Mouse (Mus musculus): ENCODE results near the gene Stx16. TPM values are rescaled to one million over a fixed set of nuclear protein-coding genes. Genes with fewer than 3 reads are reported as not detected.

Stx16 gene
- total RNA-seq, 2 experiments from 2014 or later = 44.3 to 56.0 TPM

DNA sequence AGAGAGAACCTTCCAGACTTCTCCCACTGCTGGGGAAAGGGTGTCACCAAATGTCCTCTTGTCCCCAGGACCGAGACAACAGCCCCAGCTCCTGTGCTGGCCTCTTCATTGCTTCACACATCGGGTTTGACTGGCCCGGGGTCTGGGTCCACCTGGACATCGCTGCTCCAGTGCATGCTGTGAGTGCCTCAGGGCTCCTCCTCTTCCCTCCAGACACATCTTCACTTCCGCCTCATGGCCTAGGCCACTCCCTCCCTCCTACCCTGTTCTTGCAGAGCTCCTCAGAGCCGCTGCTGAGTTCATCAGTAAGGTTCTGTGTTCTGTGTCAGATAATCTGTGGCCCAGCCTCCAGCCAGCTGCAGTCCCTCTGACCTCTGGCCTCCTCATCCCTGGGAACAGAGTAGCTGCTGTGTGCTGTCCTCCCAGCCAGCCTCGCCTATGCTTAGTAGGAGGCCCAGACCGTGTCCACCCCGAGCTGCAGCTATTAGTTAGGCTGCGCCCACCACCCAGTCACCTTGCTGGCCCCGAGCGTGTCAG, 45.4 kb downstream of the Stx16 start:
- intact Hi-C loops (cut with DNase I) = no loop called here
- no peak for DNase-seq

DNA sequence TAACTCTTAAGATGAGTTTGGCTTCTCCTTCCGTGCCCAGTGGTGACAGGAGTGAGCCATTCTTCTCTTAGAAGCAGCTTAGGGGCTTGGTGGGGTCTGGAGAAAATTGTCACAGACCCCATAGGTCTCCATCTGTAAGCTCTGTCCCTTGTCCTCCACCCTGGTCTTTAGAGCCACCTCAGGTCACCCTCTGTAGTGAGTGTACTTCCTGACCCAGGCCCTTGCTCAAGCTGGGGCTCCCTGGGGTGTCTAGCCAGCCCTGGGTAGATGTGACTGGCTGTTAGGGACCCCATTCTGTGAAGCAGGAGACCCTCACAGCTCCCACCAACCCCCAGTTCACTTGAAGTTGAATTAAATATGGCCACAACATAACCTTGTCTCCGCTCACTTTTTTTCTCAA, 46.2 kb downstream of the Stx16 start:
- intact Hi-C loops (cut with DNase I) = no loop called here
- DNase-seq = no peak

GRCm38 (mm10) chr2:174123731-174124130, 47.6 kb downstream of the Stx16 start:
- DNase-seq = no peak
- intact Hi-C loops (cut with DNase I) = no loop called here

DNA sequence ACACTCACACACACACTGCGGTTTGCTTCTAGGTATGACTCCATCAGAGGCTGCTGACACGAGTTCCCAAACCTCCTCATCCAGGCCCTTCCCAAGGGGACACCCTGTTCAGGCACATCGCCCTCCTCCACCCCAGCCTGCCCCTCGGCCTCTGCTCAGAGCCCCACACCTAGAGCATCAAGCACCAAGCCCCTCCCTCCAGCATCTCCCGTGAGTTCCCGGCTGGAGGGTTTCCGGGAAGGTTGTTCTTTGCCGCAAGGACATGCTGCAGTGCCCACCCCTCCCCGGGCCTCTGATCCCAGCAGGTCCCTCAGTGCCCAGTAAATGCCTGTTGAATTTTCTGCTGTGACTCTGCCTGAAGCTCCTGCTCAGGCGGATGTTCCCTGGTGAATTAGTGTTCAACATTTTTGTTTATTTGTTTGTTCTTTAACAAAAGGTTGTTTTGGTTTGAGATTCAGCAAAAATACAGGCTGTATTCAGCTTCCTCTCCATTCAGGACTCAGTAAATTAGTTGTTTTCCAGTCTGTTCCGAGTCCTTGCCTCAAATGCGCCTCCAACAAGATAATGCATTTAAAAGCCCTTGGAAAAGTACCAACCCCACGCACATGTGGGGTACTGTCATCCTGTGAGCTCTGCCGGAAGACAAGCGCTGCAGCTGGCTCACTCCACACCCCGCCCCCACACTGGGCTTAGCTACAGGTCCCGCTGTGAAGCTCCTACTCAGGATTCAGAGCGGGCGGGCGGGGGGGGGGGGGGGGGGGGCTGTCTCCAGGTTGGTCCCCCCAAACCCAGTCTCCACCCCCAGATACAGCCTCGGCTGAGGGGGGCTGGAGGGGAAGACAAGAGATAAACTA, 50.6 kb downstream of the Stx16 start:
- intact Hi-C loops (cut with DNase I) = no loop called here
- DNase-seq = peak; percentile 66

DNA sequence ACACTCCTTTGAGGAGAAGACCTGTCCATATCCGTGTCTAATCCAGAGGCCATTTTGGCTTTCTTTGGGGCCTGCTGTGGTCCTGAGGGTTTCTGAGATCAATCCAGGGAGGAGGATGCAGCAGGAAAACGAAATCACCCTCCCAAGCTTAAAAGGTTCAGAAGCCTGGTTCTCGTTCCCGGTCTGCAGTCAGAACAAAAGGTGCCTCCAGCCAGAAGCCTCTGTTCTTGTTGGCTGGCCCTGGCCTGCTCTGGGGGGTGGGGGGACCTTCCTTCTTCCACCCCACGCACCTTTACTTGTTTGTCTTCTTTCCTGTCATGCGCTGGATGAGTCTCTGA, 51.2 kb downstream of the Stx16 start:
- intact Hi-C loops (cut with DNase I) = no loop called here
- DNase-seq = no peak

DNA sequence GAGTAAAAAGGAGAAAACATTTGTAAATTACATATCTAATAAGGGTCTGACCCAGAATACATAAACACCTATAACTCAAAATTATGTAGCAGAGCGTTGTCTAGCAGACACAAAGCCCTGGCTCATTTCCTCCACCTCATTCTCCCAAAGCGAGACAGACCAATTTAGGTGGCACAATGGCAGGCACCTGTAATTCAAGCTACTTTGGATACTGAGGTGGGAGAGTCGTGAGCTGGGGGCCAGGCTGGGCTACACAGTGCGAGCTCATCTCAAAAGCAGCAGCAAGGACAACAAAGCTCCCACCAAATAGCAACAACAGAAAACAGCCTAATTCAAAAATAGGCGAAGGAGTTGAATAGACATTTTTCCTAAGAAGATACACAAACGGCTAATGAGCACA, 52.8 kb downstream of the Stx16 start:
- intact Hi-C loops (cut with DNase I) = no loop called here
- no peak for DNase-seq

DNA sequence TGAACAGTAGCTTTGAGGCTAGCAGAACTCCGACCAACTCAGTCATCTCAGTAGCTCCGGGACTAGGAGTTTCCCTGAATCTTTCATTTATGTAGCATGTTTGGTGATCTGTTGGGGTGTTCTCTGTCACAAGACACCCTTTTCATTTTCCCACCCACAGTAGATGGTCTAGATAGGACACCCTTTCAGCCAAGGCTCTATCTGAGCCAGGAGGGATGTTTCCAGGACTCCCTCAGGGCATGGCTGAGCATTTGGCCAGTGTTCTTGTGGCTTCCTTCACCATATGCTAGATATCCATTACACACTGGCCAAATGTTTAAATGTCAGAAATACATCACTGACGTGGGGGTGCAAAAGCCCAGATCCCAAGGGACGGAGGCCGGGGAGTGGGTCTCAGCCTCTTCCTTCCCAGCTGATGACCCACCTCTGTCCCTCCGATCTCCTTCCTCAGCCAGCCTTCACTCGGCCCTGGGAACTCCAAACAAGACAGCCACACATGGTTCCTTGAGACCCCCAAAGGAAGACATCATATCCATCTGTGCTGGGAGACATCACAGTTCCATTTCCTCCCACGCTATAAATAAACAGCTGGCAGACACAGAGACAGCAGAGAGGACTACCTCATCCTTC, 54.5 kb downstream of the Stx16 start:
- no peak for DNase-seq
- intact Hi-C loops (cut with DNase I) = no loop called here

GRCm38 (mm10) chr2:174132413-174132969, 56.4 kb downstream of the Stx16 start:
- intact Hi-C loops (cut with DNase I) = no loop called here
- DNase-seq = no peak

Other genes with a start within 250 kb of the Stx16 start
- gene Npepl1, start 34.0 kb downstream of the Stx16 start, total RNA-seq (2021) = 10 to 100 TPM; 15.8 to 16.2 TPM
- 1,000 to 10,000 TPM; 1,551 to 1,677 TPM for gene Gnas, start 208.0 kb downstream of the Stx16 start, total RNA-seq (2021)